Mouse (Mus musculus) kidney, postnatal 36 days (tissue): ENCODE data around the gene Cep85l.

Experiments used
- DNase-seq, 2 experiments: peaks; one replicate each; pipeline ENCODE4 v3.0.0; 2021 to 2022; ENCODE audit warnings: mixed read lengths in 2 of 2

The Cep85l gene

GRCm38 (mm10) chr10:53394923-53395629, 15.3 kb upstream of the Cep85l start:
- no peak for DNase-seq

- DNase-seq, result no peak
Observed at GRCm38 (mm10) chr10:53388227-53388920, 8.6 kb upstream of the Cep85l start.

- no peak for DNase-seq
Observed at GRCm38 (mm10) chr10:53385438-53385837, 5.7 kb upstream of the Cep85l start.

- no peak for DNase-seq
Observed at GRCm38 (mm10) chr10:53384896-53385295, 5.1 kb upstream of the Cep85l start.

GRCm38 (mm10) chr10:53382696-53383365, 3.1 kb upstream of the Cep85l start:
- DNase-seq, result peak; percentile 12 to 36

GRCm38 (mm10) chr10:53378981-53379708, 602 bp downstream of the Cep85l start:
- peak in 1 of 2 experiments; percentile 4 for DNase-seq

- DNase-seq, result peak in 1 of 2 experiments; percentile 15
Observed at GRCm38 (mm10) chr10:53378296-53378695, 1.5 kb downstream of the Cep85l start.

GRCm38 (mm10) chr10:53377096-53377495, 2.7 kb downstream of the Cep85l start:
- DNase-seq, result no peak

- DNase-seq, result no peak
Observed at GRCm38 (mm10) chr10:53373885-53374578, 5.7 kb downstream of the Cep85l start.

GRCm38 (mm10) chr10:53367265-53367664, 12.5 kb downstream of the Cep85l start:
- DNase-seq, result no peak

- DNase-seq, result no peak
Observed at GRCm38 (mm10) chr10:53364311-53364710, 15.4 kb downstream of the Cep85l start.

GRCm38 (mm10) chr10:53359016-53359415, 20.7 kb downstream of the Cep85l start:
- peak in 1 of 2 experiments; percentile 48 for DNase-seq

GRCm38 (mm10) chr10:53353665-53354064, 26.1 kb downstream of the Cep85l start:
- DNase-seq, result no peak

GRCm38 (mm10) chr10:53349254-53349653, 30.5 kb downstream of the Cep85l start:
- no peak for DNase-seq

GRCm38 (mm10) chr10:53347787-53348755, 31.7 kb downstream of the Cep85l start:
- peak; percentile 59 to 72 for DNase-seq

GRCm38 (mm10) chr10:53346916-53347315, 32.8 kb downstream of the Cep85l start:
- DNase-seq, result no peak

GRCm38 (mm10) chr10:53346506-53346905, 33.2 kb downstream of the Cep85l start:
- peak; percentile 38 to 70 for DNase-seq

GRCm38 (mm10) chr10:53345508-53345907, 34.2 kb downstream of the Cep85l start:
- DNase-seq, result no peak

- peak; percentile 23 to 31 for DNase-seq
Observed at GRCm38 (mm10) chr10:53343865-53344264, 35.9 kb downstream of the Cep85l start.

- DNase-seq, result no peak
Observed at GRCm38 (mm10) chr10:53343384-53343783, 36.4 kb downstream of the Cep85l start.

- no peak for DNase-seq
Observed at GRCm38 (mm10) chr10:53342166-53342728, 37.5 kb downstream of the Cep85l start.
